Mouse (Mus musculus) midbrain, embryonic 14.5 days (tissue): ENCODE data around the gene Clta. TPM values are rescaled to one million over a fixed set of nuclear protein-coding genes. Genes with fewer than 3 reads are reported as not detected.

ENCODE experiments used
- ATAC-seq: fragments of 200-750 bp; cut with Nextera tagmentation; 2 replicates; pipeline ENCODE4 v1.8.0; 2017; ENCODE audit warnings: moderate number of reproducible peaks, moderate library complexity; ENCODE audit not compliant: low FRiP score, low TSS enrichment
- DNase-seq: peaks from one replicate; pipeline ENCODE4 v3.0.0-alpha.2; 2015
- H3K27ac ChIP-seq: fragments of 300-500 bp; sonication (generic); replicated peaks from 2 replicates; pipeline ENCODE4 v1.5.1; 2014; ENCODE audit warnings: mild to moderate bottlenecking, low read depth, low read length, moderate library complexity
- H3K27me3 ChIP-seq: fragments of 300-500 bp; sonication (generic); 2 replicates; pipeline ENCODE4 v1.6.1; 2014; ENCODE audit warnings: low read length, control low read depth, mixed read lengths; ENCODE audit not compliant: control insufficient read depth, insufficient read depth
- H3K36me3 ChIP-seq: fragments of 300-500 bp; sonication (generic); 2 replicates; pipeline ENCODE4 v1.6.1; 2014; ENCODE audit warnings: low read length, control low read depth; ENCODE audit not compliant: control insufficient read depth, insufficient read depth
- H3K4me1 ChIP-seq: fragments of 300-500 bp; sonication (generic); 2 replicates; pipeline ENCODE4 v1.6.1; 2014; ENCODE audit warnings: mild to moderate bottlenecking, antibody characterized with exemption, low read length, control low read depth; ENCODE audit not compliant: control insufficient read depth, insufficient read depth
- H3K4me2 ChIP-seq: fragments of 300-500 bp; sonication (generic); 2 replicates; pipeline ENCODE4 v1.6.1; 2014; ENCODE audit warnings: mild to moderate bottlenecking, low read length, moderate library complexity
- H3K4me3 ChIP-seq: fragments of 300-500 bp; sonication (generic); replicated peaks from 2 replicates; pipeline ENCODE4 v1.5.1; 2014; ENCODE audit warnings: low read depth, low read length
- H3K9ac ChIP-seq: fragments of 300-500 bp; sonication (generic); replicated peaks from 2 replicates; pipeline ENCODE4 v1.6.1; 2014; ENCODE audit warnings: mild to moderate bottlenecking, low read length, moderate library complexity
- H3K9me3 ChIP-seq: fragments of 300-500 bp; sonication (generic); 2 replicates; pipeline ENCODE4 v1.6.1; 2016; ENCODE audit warnings: low read length, control low read depth, mixed read lengths; ENCODE audit not compliant: control insufficient read depth
- WGBS: fragments of 180-500 bp; shearing (Covaris S2); extraction: QIAGEN DNeasy Blood & Tissue Kit; methylation state at CpG from one replicate; pipeline ENCODE4 v1.1.7; 2014; 5-methylcytosine and 5-hydroxymethylcytosine counted together
- polyA plus RNA-seq: library from polyadenylated mRNA; unstranded; fragments of >200 nt; fragmentation: Nextera tagmentation; extraction: Ambion mirVana; gene quantifications from 2 replicates; pipeline ENCODE4 v1.2.1, GENCODE M21; 2014

Clta gene
- 317 and 327 TPM in 2 replicates for polyA plus RNA-seq

DNA sequence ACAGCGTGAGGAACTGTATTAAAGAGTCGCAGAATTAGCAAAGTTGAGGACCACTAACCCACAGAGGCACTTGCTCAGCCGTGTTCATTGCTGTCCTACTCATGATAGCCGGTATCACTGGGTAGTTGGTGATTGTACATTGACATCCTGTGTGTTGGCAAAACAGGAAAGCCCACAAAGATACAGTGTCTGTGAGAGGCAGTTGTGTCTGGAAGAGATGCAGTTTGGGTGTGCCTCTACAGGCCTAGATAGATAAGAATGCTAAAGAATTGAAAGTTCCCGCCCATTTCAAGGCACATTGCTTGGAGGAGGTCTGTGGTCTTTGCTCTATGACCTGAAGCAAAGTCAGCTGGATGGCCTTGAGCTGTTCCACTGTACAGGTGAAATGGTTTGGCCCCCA lies at the start of gene Clta:
Gene Clta, plus strand, starts transcription at position 327 of the 400 bp plus-strand sequence.
- Histone ChIP-seq H3K9me3 (no peaks in the 10 kb centered on the region), H3K4me2 (no peak within 1 kb of the TSS), H3K9ac (no peak within 1 kb of the TSS), H3K27me3 (no peaks in the 10 kb centered on the region), H3K36me3 (no peaks in the 10 kb centered on the region), H3K4me1 (no peaks in the 10 kb centered on the region), H3K27ac (no peak within 1 kb of the TSS), H3K4me3 (no peak within 1 kb of the TSS)
- ATAC-seq (no peak), DNase-seq (no peak)
- 90% methylated on average over 5 of the region's 5 CpGs for WGBS

DNA sequence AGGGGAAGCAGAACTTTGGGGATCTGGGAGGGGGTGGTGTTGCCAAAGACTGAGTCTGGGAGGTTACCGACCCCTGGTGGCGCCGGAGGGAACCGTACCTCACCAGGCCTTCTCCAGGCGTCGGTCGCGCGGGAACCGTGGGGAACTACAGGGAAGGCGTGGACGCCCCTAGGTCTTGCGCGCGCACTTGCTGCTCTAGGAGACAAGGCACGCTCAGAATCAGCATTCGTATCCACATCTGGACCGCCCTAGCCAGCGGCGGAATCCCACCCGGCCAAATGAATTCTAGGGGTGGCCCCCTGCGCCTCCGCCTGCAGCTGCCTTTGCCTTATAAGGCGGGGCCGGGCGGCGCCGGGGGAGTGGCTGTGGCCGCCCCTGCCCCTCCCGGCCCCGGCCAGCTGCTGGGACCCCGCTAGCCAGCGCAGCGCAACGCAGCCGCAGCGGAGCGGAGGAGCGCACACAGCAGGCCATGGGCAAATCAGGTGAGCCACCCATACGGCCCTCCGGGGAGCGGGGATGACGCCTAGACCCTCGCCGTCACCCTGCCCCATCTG lies 46.9 kb upstream of the Clta start, which contains the start of gene Glipr2:
Gene Glipr2, plus strand, starts transcription at position 110 of the 554 bp plus-strand sequence.
- WGBS = under 1% methylated on average over 45 of the region's 45 CpGs
- no peaks in the 10 kb centered on the region for H3K36me3 ChIP-seq
- H3K27me3 ChIP-seq = 0 out of 2 replicates have a peak, but pooled peaks cover 7% of the 10 kb centered on the region
- H3K27ac ChIP-seq = peak within 1 kb of the TSS; percentile 61
- peak within 1 kb of the TSS; percentile 98 for H3K4me2 ChIP-seq
- H3K4me3 ChIP-seq = peak within 1 kb of the TSS; percentile 70
- peak; percentile 91 for DNase-seq
- ATAC-seq = peak; percentile 77
- peaks cover 11% of the 10 kb centered on the region; the same call in 1 of the 2 replicates for H3K4me1 ChIP-seq
- no peaks in the 10 kb centered on the region for H3K9me3 ChIP-seq
- H3K9ac ChIP-seq = peak within 1 kb of the TSS; percentile 72

- H3K9me3 ChIP-seq = no peaks in the 10 kb centered on the region
- peak; percentile 73 for ATAC-seq
- peak overlapping the region; percentile 70 for H3K4me3 ChIP-seq
- H3K9ac ChIP-seq = peak overlapping the region; percentile 72
- no peaks in the 10 kb centered on the region for H3K36me3 ChIP-seq
- peaks cover 11% of the 10 kb centered on the region; the same call in 1 of the 2 replicates for H3K4me1 ChIP-seq
- 0 out of 2 replicates have a peak, but pooled peaks cover 7% of the 10 kb centered on the region for H3K27me3 ChIP-seq
- peak; percentile 86 for DNase-seq
- peak overlapping the region; percentile 61 for H3K27ac ChIP-seq
- under 1% methylated on average over 26 of the region's 26 CpGs for WGBS
- H3K4me2 ChIP-seq = peak overlapping the region; percentile 98
Measured at GRCm38 (mm10) chr4:43957846-43958461, 46.3 kb upstream of the Clta start.

DNA sequence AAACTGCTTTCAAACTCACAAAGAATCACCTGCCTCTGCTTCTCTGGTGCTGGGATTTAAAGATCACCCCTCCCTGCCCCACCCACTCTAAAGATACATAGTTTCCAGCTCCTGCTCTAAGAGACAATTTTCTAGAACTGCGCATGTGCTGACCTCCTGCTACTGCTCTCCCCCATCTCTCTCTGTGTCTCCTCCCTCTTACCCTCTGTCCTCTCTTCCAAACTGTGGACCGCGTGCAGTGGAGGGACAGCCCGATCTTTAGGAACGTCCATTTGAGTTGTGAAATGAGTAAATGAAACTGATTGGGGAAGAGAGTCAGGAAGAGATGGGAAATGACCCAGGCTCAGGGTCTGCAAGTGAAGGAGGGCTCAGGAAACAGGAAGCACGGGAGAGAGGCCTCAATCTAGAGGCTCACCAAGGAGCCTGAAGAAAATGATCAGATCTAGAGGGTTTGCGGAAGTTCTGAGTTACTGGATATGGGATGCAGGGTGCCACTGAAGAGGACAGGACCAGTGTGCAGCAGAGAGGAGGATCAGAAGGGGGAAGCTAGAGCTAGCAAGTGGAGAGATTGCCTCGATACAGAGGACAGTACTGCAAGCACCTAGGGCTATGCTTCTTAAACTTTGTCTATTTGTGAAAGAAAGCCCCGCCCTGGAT lies 44.6 kb upstream of the Clta start:
- Histone ChIP-seq H3K4me1 (peaks cover 11% of the 10 kb centered on the region; the same call in 1 of the 2 replicates), H3K4me3 (no peak overlapping the region), H3K4me2 (peak overlapping the region; percentile 98), H3K27ac (no peak overlapping the region), H3K9ac (no peak overlapping the region; the same call in 1 of the 2 replicates), H3K27me3 (0 out of 2 replicates have a peak, but pooled peaks cover 10% of the 10 kb centered on the region), H3K36me3 (no peaks in the 10 kb centered on the region), H3K9me3 (no peaks in the 10 kb centered on the region)
- 73% methylated on average over 9 of the region's 9 CpGs for WGBS
- no peak for ATAC-seq
- no peak for DNase-seq

GRCm38 (mm10) chr4:43960207-43960606 lies 44.0 kb upstream of the Clta start:
- H3K4me2 ChIP-seq = no peak overlapping the region
- DNase-seq = no peak
- H3K27ac ChIP-seq = no peak overlapping the region
- no peaks in the 10 kb centered on the region for H3K36me3 ChIP-seq
- ATAC-seq = no peak
- H3K4me1 ChIP-seq = peaks cover 11% of the 10 kb centered on the region; the same call in 1 of the 2 replicates
- WGBS = 91% methylated on average over 6 of the region's 6 CpGs
- H3K9me3 ChIP-seq = no peaks in the 10 kb centered on the region
- H3K4me3 ChIP-seq = no peak overlapping the region
- H3K27me3 ChIP-seq = 0 out of 2 replicates have a peak, but pooled peaks cover 10% of the 10 kb centered on the region
- no peak overlapping the region for H3K9ac ChIP-seq

GRCm38 (mm10) chr4:43964326-43964833 lies 39.9 kb upstream of the Clta start:
- Histone ChIP-seq H3K4me2 (no peak overlapping the region), H3K27me3 (0 out of 2 replicates have a peak, but pooled peaks cover 5% of the 10 kb centered on the region), H3K9ac (no peak overlapping the region), H3K36me3 (no peaks in the 10 kb centered on the region), H3K27ac (no peak overlapping the region), H3K4me3 (no peak overlapping the region), H3K9me3 (no peaks in the 10 kb centered on the region), H3K4me1 (peaks cover 6% of the 10 kb centered on the region)
- no peak for DNase-seq
- 59% methylated on average over 2 of the region's 2 CpGs for WGBS
- no peak for ATAC-seq

DNA sequence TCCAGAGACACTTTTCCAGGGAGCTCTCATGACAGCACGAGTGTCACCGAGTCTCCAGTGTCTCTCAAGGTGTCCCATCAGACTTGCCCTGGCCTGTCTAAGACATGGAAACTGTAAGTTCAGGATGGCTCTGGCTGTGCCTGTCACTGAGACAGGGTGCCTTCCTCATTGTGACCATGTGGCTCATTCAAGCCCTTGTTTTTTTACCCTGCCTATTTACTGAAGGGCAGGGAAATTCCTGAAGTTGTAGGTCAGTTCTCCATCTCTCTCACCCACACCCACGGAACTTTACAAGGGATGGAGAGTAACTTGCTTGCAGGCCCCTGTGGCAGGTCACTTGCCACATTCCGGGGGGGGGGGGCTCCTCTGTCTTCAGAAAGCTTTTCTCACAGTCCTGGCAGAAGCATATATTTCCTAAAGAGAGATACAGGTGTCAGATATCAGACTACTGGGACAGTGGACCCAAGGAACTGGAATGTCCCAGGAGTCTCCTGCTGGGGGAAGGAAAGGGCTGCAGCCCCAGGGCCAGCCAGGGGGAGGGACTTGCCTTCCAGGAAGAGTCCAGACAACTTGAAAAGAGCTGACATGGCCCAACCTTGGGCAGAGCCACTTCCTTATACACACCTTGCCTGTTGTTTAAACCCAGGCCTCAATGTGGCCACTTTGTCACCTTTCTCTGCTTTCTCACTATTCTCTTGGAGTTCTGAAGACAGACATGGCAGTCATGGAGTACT lies 39.1 kb upstream of the Clta start:
- DNase-seq = no peak

DNA sequence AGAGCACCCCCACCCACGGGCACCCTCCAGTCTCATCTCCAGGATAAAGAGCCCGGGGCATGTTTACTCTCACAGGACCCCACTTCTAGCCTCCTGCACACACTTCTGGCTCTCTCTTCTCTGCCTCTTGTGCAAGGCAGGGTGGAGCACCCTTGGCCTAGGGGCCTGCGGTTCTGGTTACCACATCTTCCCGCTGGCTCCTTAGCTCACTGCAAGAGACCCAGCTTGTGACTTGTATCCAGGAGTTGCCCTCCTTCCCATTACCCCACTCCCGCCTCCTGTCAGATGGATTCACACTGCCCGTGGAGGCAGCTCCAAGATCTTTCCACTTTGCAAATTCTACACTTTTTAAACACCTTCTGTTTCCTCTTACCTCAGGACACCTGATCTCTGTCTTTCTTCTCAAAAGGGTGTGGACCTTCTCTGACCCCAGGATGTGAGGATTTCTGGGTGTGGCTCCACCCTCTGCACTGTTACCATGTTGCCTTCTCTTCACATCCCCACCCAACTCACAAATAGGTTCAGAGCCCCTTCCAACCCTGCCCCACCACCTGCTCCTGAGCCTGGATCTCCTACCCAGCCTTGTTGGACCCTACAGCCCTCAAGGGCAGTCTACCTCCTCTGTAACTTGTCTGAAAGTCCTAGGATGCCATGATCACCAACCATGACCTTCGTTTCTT lies 38.3 kb upstream of the Clta start:
- H3K4me1 ChIP-seq = peaks cover 8% of the 10 kb centered on the region
- 0 out of 2 replicates have a peak, but pooled peaks cover 2% of the 10 kb centered on the region for H3K27me3 ChIP-seq
- DNase-seq (no peak), ATAC-seq (no peak)
- no peak overlapping the region for H3K27ac ChIP-seq
- no peak overlapping the region for H3K9ac ChIP-seq
- no peaks in the 10 kb centered on the region for H3K36me3 ChIP-seq
- H3K4me3 ChIP-seq = no peak overlapping the region
- H3K4me2 ChIP-seq = no peak overlapping the region
- H3K9me3 ChIP-seq = no peaks in the 10 kb centered on the region
- WGBS = 90% methylated on average over 7 of the region's 7 CpGs

More for the DNA sequence above, 39.1 kb upstream of the Clta start:
- H3K9ac ChIP-seq = no peak overlapping the region
- 53% methylated on average over 4 of the region's 4 CpGs for WGBS
- no peak overlapping the region for H3K4me3 ChIP-seq
- ATAC-seq = no peak
- H3K4me2 ChIP-seq = no peak overlapping the region
- H3K36me3 ChIP-seq = no peaks in the 10 kb centered on the region
- peaks cover 8% of the 10 kb centered on the region for H3K4me1 ChIP-seq
- H3K27me3 ChIP-seq = 0 out of 2 replicates have a peak, but pooled peaks cover 2% of the 10 kb centered on the region
- no peak overlapping the region for H3K27ac ChIP-seq
- no peaks in the 10 kb centered on the region for H3K9me3 ChIP-seq
